Mouse (Mus musculus) testis, adult 2 months (tissue): ENCODE data around the gene Bpifb1.

Experiments
- CTCF ChIP-seq: fragments of 200-500 bp; IDR thresholded peaks from 2 replicates; pipeline ENCODE4 v1.5.1; 2012; ENCODE audit warnings: low read depth, mild to moderate bottlenecking, inconsistent platforms, low read length, moderate library complexity; ENCODE audit not compliant: control insufficient read depth, insufficient read depth, insufficient replicate concordance
- POLR2A ChIP-seq: fragments of 200-500 bp; IDR thresholded peaks from 2 replicates; pipeline ENCODE4 v1.6.1; 2012; ENCODE audit warnings: low read depth, mild to moderate bottlenecking, inconsistent platforms, low read length, moderate library complexity; ENCODE audit not compliant: control insufficient read depth

- TF ChIP-seq CTCF (peak; percentile 73; the same call in 1 of the 2 replicates), POLR2A (no peak)
Measured at GRCm38 (mm10) chr2:154215191-154215590, 24.6 kb downstream of the Bpifb1 start.
